ENCODE assay signal across 19 mouse cellular contexts in genomic region chr1:31260218-31260923, GRCm38 (mm10). TPM values are rescaled to one million over a fixed set of nuclear protein-coding genes. Genes with fewer than 3 reads are reported as not detected.
DNase-seq lines count a peak whose midpoint lies in the region; ATAC-seq lines count a peak whose summit lies in the region.
"Had no signal": no experiment of that assay in that cellular context is flagged by ENCODE, and none has a peak within 500 bp of the region (broad histone marks: within the 10 kb centered on the region; RNA-seq: fewer than 3 reads in every experiment).

No protein-coding gene starts in this region.

- no peak for ATAC-seq in kidney, embryonic 14.5 days (ENCODE audit: low FRiP score, low TSS enrichment)
- ATAC-seq in lung, embryonic 15.5 days (ENCODE audit: borderline replicate concordance, extremely low read depth, low FRiP score, low TSS enrichment) = peak; percentile 60; the same call in 1 of the 2 replicates
- ATAC-seq in stomach, embryonic 14.5 days (ENCODE audit: insufficient number of reproducible peaks, insufficient read depth, low FRiP score, low read depth) = peak; percentile 49; the same call in 1 of the 2 replicates
- ATAC-seq: hindbrain, embryonic 16.5 days had no signal

- H3K4me3 ChIP-seq in kidney, embryonic 14.5 days (ENCODE audit: low read length) = no peak overlapping the region
- H3K4me3 ChIP-seq in lung, embryonic 15.5 days = no peak overlapping the region
- H3K4me3 ChIP-seq in stomach, embryonic 14.5 days (ENCODE audit: low read depth, low read length) = no peak overlapping the region
- H3K4me3 ChIP-seq: embryonic facial prominence, embryonic 10.5 days; megakaryocyte, embryonic 14.5 days; neural tube, embryonic 15.5 days had no signal

- no peaks in the 10 kb centered on the region for H3K4me1 ChIP-seq in kidney, embryonic 14.5 days (ENCODE audit: control insufficient read depth, insufficient read depth, low read length)
- H3K4me1 ChIP-seq in lung, embryonic 15.5 days = no peaks in the 10 kb centered on the region
- H3K4me1 ChIP-seq in stomach, embryonic 14.5 days (ENCODE audit: control insufficient read depth, insufficient read depth, low read length) = no peaks in the 10 kb centered on the region
- H3K4me1 ChIP-seq: embryonic facial prominence, embryonic 10.5 days; megakaryocyte, embryonic 14.5 days; neural tube, embryonic 15.5 days had no signal

- WGBS in kidney, embryonic 14.5 days = 70% methylated on average over 10 of the region's 10 CpGs
- 46% methylated on average over 10 of the region's 10 CpGs for WGBS in lung, embryonic 15.5 days
- 51% methylated on average over 10 of the region's 10 CpGs for WGBS in stomach, embryonic 14.5 days

- H3K27ac ChIP-seq in kidney, embryonic 14.5 days (ENCODE audit: low read depth, low read length) = no peak overlapping the region
- peak overlapping the region; percentile 60 for H3K27ac ChIP-seq in lung, embryonic 15.5 days
- H3K27ac ChIP-seq in stomach, embryonic 14.5 days (ENCODE audit: low read length) = 0 out of 2 replicates have a peak overlapping the region, but pooled peaks have one; percentile 48
- H3K27ac ChIP-seq: embryonic facial prominence, embryonic 10.5 days; neural tube, embryonic 15.5 days had no signal

- no peaks in the 10 kb centered on the region for H3K9me3 ChIP-seq in kidney, embryonic 14.5 days (ENCODE audit: control insufficient read depth, low read length)
- H3K9me3 ChIP-seq in lung, embryonic 15.5 days = no peaks in the 10 kb centered on the region
- H3K9me3 ChIP-seq in stomach, embryonic 14.5 days (ENCODE audit: control insufficient read depth, low read depth, low read length) = no peaks in the 10 kb centered on the region
- H3K9me3 ChIP-seq: embryonic facial prominence, embryonic 10.5 days; neural tube, embryonic 15.5 days had no signal

- H3K9ac ChIP-seq in kidney, embryonic 14.5 days (ENCODE audit: low read depth, low read length) = no peak overlapping the region
- no peak overlapping the region for H3K9ac ChIP-seq in lung, embryonic 15.5 days
- H3K9ac ChIP-seq in stomach, embryonic 14.5 days (replicated peaks; ENCODE audit: low read depth, low read length) = no peak overlapping the region
- H3K9ac ChIP-seq: neural tube, embryonic 15.5 days had no signal

- no peaks in the 10 kb centered on the region for H3K36me3 ChIP-seq in kidney, embryonic 14.5 days (ENCODE audit: control insufficient read depth, insufficient read depth, low read length)
- H3K36me3 ChIP-seq in lung, embryonic 15.5 days = no peaks in the 10 kb centered on the region
- H3K36me3 ChIP-seq in stomach, embryonic 14.5 days (ENCODE audit: control insufficient read depth, insufficient read depth, low read length) = no peaks in the 10 kb centered on the region
- H3K36me3 ChIP-seq: embryonic facial prominence, embryonic 10.5 days; neural tube, embryonic 15.5 days had no signal

- no peaks in the 10 kb centered on the region for H3K27me3 ChIP-seq in kidney, embryonic 14.5 days (ENCODE audit: control insufficient read depth, insufficient read depth, low read length)
- no peaks in the 10 kb centered on the region for H3K27me3 ChIP-seq in lung, embryonic 15.5 days
- no peaks in the 10 kb centered on the region for H3K27me3 ChIP-seq in stomach, embryonic 14.5 days (ENCODE audit: control insufficient read depth, insufficient read depth, low read length)
- H3K27me3 ChIP-seq: CH12.LX; megakaryocyte, embryonic 14.5 days; neural tube, embryonic 15.5 days had no signal

- no peak overlapping the region for H3K4me2 ChIP-seq in kidney, embryonic 14.5 days (replicated peaks; ENCODE audit: low read depth, low read length)
- no peak overlapping the region for H3K4me2 ChIP-seq in lung, embryonic 15.5 days
- H3K4me2 ChIP-seq in stomach, embryonic 14.5 days (replicated peaks; ENCODE audit: low read depth, low read length) = no peak overlapping the region
- H3K4me2 ChIP-seq: liver, embryonic 11.5 days; neural tube, embryonic 15.5 days had no signal

- peak; percentile 1 for DNase-seq in kidney, adult 9 months
- no peak for DNase-seq in lung, postnatal 25 days (ENCODE audit: low spot score)
- peak; percentile 6 to 10 for DNase-seq in left cerebral cortex, adult 8-10 months (ENCODE audit: low spot score in 2 of 2)
- DNase-seq in adrenal gland, postnatal 36 days = no peak
- DNase-seq: cerebellum, postnatal 10 days; right cerebral cortex, postnatal 14 days had no signal

RNA-seq across cellular contexts. Expression of gene Pih1d3, which starts 37.7 kb away (rescaled TPM):
- polyA plus RNA-seq in kidney, embryonic 14.5 days (2014; fragmentation: Nextera tagmentation; extraction: Ambion mirVana) = not detected in 2 replicates
- not detected in 2 replicates for polyA plus RNA-seq in lung, embryonic 15.5 days (2015; fragmentation: Nextera tagmentation; extraction: Ambion mirVana)
- not detected for total RNA-seq in left cerebral cortex, adult 8-10 months (2022)
- not detected in 2 replicates for polyA plus RNA-seq in stomach, embryonic 14.5 days (2014; fragmentation: Nextera tagmentation; extraction: Ambion mirVana)
- total RNA-seq in adrenal gland, postnatal 36 days (2021) = not detected
- total RNA-seq: gastrocnemius, adult 18-20 months; layer of hippocampus, postnatal 14 days; monocyte, adult 5-6 weeks had no signal
- polyA plus RNA-seq: embryonic facial prominence, embryonic 10.5 days; heart, embryonic 14.5 days; hindbrain, embryonic 16.5 days; liver, embryonic 11.5 days; neural tube, embryonic 15.5 days had no signal

RNA-seq across cellular contexts. Expression of gene 4931428L18Rik, which starts 37.9 kb away (rescaled TPM):
- polyA plus RNA-seq in kidney, embryonic 14.5 days (2014; fragmentation: Nextera tagmentation; extraction: Ambion mirVana) = not detected in 2 replicates
- polyA plus RNA-seq in lung, embryonic 15.5 days (2015; fragmentation: Nextera tagmentation; extraction: Ambion mirVana) = not detected in 2 replicates
- total RNA-seq in left cerebral cortex, adult 8-10 months (2022) = not detected
- polyA plus RNA-seq in stomach, embryonic 14.5 days (2014; fragmentation: Nextera tagmentation; extraction: Ambion mirVana) = not detected in 2 replicates
- not detected for total RNA-seq in adrenal gland, postnatal 36 days (2021)
- total RNA-seq: gastrocnemius, adult 18-20 months; layer of hippocampus, postnatal 14 days; monocyte, adult 5-6 weeks had no signal
- polyA plus RNA-seq: embryonic facial prominence, embryonic 10.5 days; heart, embryonic 14.5 days; hindbrain, embryonic 16.5 days; liver, embryonic 11.5 days; neural tube, embryonic 15.5 days had no signal

Comparison
In these comparisons a context has a peak if more than half of its experiments do, and no peak if none do; other contexts are left out.
1. DNase-seq: peak in kidney, adult 9 months (single experiment) and left cerebral cortex, adult 8-10 months (2 of 2); none in lung, postnatal 25 days (single experiment) and adrenal gland, postnatal 36 days (0 of 2).